In the genomic region with DNA sequence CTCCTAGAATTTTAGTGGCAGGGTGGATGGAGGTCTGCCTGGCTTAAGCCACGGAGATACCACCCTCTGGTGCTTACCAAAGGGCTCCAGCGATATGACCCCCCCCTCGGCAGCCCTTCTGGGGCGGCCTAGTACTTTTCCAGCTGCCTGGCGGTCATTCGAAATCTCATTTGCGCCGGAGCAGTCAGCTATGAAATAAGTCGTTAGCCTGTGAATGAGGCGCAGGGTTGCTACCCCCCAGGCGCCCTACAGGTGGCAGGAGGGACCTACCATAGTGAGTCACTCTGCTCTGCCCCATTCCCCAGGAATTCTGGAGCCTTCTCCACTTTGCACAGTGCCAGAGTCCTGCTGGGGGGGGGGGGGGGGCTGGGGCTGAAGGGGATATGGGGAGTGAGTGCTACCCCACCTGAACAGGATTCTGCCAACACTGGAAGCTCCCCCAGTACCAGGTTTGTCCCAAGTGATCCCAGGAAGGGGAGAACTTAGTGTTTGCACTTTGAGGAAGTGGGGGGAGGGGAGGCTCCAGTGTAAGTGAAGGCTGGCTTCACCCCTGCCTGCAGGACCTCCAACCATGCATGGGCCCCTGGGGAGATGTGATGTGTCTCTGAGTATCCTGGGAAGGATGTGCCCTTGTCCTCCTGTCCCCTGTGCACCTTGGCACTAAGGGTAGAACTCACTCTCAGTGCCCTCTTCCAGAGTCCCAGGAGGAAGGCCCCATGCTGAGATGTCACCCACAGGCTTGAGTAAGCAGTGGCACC, we compare ENCODE assay signal across 9 mouse cellular contexts. TPM values are rescaled to one million over a fixed set of nuclear protein-coding genes. Genes with fewer than 3 reads are reported as not detected.
DNase-seq lines count a peak whose midpoint lies in the region; ATAC-seq and TF ChIP-seq lines count a peak whose summit lies in the region.
"Had no signal": no experiment of that assay in that cellular context is flagged by ENCODE, and none has a peak within 500 bp of the region (broad histone marks: within the 10 kb centered on the region; RNA-seq: fewer than 3 reads in every experiment).

No protein-coding gene starts in this region.

- H3K27me3 ChIP-seq in embryonic facial prominence, embryonic 14.5 days (replicated peaks; ENCODE audit: control insufficient read depth, insufficient read depth, low read length) = peaks cover 4% of the 10 kb centered on the region; the same call in 1 of the 2 replicates
- peaks cover 15% of the 10 kb centered on the region; the same call in 1 of the 2 replicates for H3K27me3 ChIP-seq in hindbrain, embryonic 13.5 days

- 5% methylated on average over 8 of the region's 11 CpGs for WGBS in embryonic facial prominence, embryonic 14.5 days
- 4% methylated on average over 11 of the region's 11 CpGs for WGBS in hindbrain, embryonic 13.5 days

- H3K27ac ChIP-seq in left cerebral cortex, adult 2 months = no peak overlapping the region
- no peak overlapping the region for H3K27ac ChIP-seq in embryonic facial prominence, embryonic 14.5 days (replicated peaks; ENCODE audit: low read depth, low read length)
- H3K27ac ChIP-seq in hindbrain, embryonic 13.5 days = 0 out of 2 replicates have a peak overlapping the region, but pooled peaks have one; percentile 15
- H3K27ac ChIP-seq: macrophage had no signal

- DNase-seq in left cerebral cortex, adult 2 months (ENCODE audit: extremely low spot score in 1 of 2, low spot score in 2 of 2) = peak in 1 of 2 experiments; percentile 62
- DNase-seq in left cerebral cortex, postnatal 36 days (ENCODE audit: low spot score in 2 of 2) = no peak
- DNase-seq in R1 (ENCODE audit: low read depth, low spot score) (peak; percentile 73), liver (peak; percentile 51)
- peak; percentile 70 for DNase-seq in embryonic facial prominence, embryonic 14.5 days (ENCODE audit: low spot score)
- DNase-seq in neural tube, embryonic 10.5 days (ENCODE audit: extremely low spot score, low spot score) = peak; percentile 56

- 0 out of 2 replicates have a peak, but pooled peaks cover 4% of the 10 kb centered on the region for H3K9me3 ChIP-seq in embryonic facial prominence, embryonic 14.5 days (ENCODE audit: control insufficient read depth, low read length)
- no peaks in the 10 kb centered on the region for H3K9me3 ChIP-seq in hindbrain, embryonic 13.5 days

- H3K9ac ChIP-seq in embryonic facial prominence, embryonic 14.5 days (ENCODE audit: low read depth, low read length) = no peak overlapping the region
- no peak overlapping the region for H3K9ac ChIP-seq in hindbrain, embryonic 13.5 days

- no peak overlapping the region for H3K4me3 ChIP-seq in left cerebral cortex, adult 2 months
- H3K4me3 ChIP-seq in embryonic facial prominence, embryonic 14.5 days (ENCODE audit: low read depth, low read length) = no peak overlapping the region
- no peak overlapping the region for H3K4me3 ChIP-seq in hindbrain, embryonic 13.5 days

- intact Hi-C loops in left cerebral cortex, adult 2 months (cut with DNase I) = loop anchor here (5.0 kb wide), 1 partner anchor 34 kb away; no protein-coding TSS in a partner anchor
- intact Hi-C loops in left cerebral cortex, postnatal 36 days (cut with DNase I) = loop anchor here (2.0 kb wide), 1 partner anchor 308 kb away; the partner anchor contains the start of gene Grm4

- TF ChIP-seq CTCF in left cerebral cortex, adult 2 months (IDR thresholded peaks at IDR 0.05) = peak; percentile 55

- H3K36me3 ChIP-seq in embryonic facial prominence, embryonic 14.5 days (ENCODE audit: control insufficient read depth, insufficient read depth, low read length) = no peaks in the 10 kb centered on the region
- H3K36me3 ChIP-seq in hindbrain, embryonic 13.5 days = no peaks in the 10 kb centered on the region

- no peak overlapping the region for H3K4me2 ChIP-seq in embryonic facial prominence, embryonic 14.5 days (ENCODE audit: low read depth, low read length)
- no peak overlapping the region for H3K4me2 ChIP-seq in hindbrain, embryonic 13.5 days

- no peaks in the 10 kb centered on the region for H3K4me1 ChIP-seq in embryonic facial prominence, embryonic 14.5 days (ENCODE audit: control insufficient read depth, insufficient read depth, low read length)
- H3K4me1 ChIP-seq in hindbrain, embryonic 13.5 days (replicated peaks) = peaks cover 33% of the 10 kb centered on the region

- peak; percentile 75 for ATAC-seq in embryonic facial prominence, embryonic 14.5 days (ENCODE audit: low read depth)
- ATAC-seq in hindbrain, embryonic 13.5 days (ENCODE audit: low FRiP score) = 0 out of 2 replicates have a peak, but pooled peaks have one; percentile 53
- no peak for ATAC-seq in erythroid progenitor cell, adult 5-6 weeks (replicated peaks; ENCODE audit: low FRiP score, poor library complexity, severe bottlenecking)

RNA-seq across cellular contexts. Expression of gene Lemd2, which starts 8.7 kb away (rescaled TPM):
- total RNA-seq in left cerebral cortex, adult 2 months (2021) = 10 to 100 TPM; 45.3 to 45.7 TPM
- 10 to 100 TPM; 41.6 to 44.2 TPM for total RNA-seq in left cerebral cortex, postnatal 36 days (2021)
- polyA plus RNA-seq in embryonic facial prominence, embryonic 14.5 days (2014; fragmentation: Nextera tagmentation; extraction: Ambion mirVana) = 15.1 and 16.0 TPM in 2 replicates
- 19.0 and 19.9 TPM in 2 replicates for polyA plus RNA-seq in hindbrain, embryonic 13.5 days (2015; fragmentation: Nextera tagmentation; extraction: Ambion mirVana)
- 14.1 and 49.5 TPM in 2 replicates for total RNA-seq in erythroid progenitor cell, adult 5-6 weeks (2015; ENCODE audit: low replicate concordance)
- total RNA-seq in erythroid progenitor cell, adult 5-6 weeks (2017; ENCODE audit: low replicate concordance) = 17.6 and 31.8 TPM in 2 replicates

RNA-seq across cellular contexts. Expression of gene Ip6k3, which starts 45.4 kb away (rescaled TPM):
- total RNA-seq in left cerebral cortex, adult 2 months (2021) = under 1 TPM; 0.38 to 0.47 TPM
- under 1 TPM; 0.23 to 0.81 TPM for total RNA-seq in left cerebral cortex, postnatal 36 days (2021)
- 0.59 and 1.1 TPM in 2 replicates for polyA plus RNA-seq in embryonic facial prominence, embryonic 14.5 days (2014; fragmentation: Nextera tagmentation; extraction: Ambion mirVana)
- 0.45 and 0.58 TPM in 2 replicates for polyA plus RNA-seq in hindbrain, embryonic 13.5 days (2015; fragmentation: Nextera tagmentation; extraction: Ambion mirVana)
- total RNA-seq in erythroid progenitor cell, adult 5-6 weeks (2015; ENCODE audit: low replicate concordance) = not detected in 2 replicates
- total RNA-seq in erythroid progenitor cell, adult 5-6 weeks (2017; ENCODE audit: low replicate concordance) = not detected in 2 replicates
- polyA plus RNA-seq: macrophage had no signal

Comparison
In these comparisons a context has a peak if more than half of its experiments do, and no peak if none do; other contexts are left out.
1. DNase-seq: peak in R1 (single experiment), embryonic facial prominence, embryonic 14.5 days (single experiment), liver (single experiment) and neural tube, embryonic 10.5 days (single experiment); none in left cerebral cortex, postnatal 36 days (0 of 2).